Mouse (Mus musculus) cerebellum, postnatal 25 days (tissue): ENCODE measurements around the gene Cd160.

Experiments
- DNase-seq, 2 experiments: peaks; one replicate each; pipeline ENCODE4 v3.0.0; 2021; ENCODE audit warnings: mixed read lengths in 2 of 2

Gene Cd160

DNA sequence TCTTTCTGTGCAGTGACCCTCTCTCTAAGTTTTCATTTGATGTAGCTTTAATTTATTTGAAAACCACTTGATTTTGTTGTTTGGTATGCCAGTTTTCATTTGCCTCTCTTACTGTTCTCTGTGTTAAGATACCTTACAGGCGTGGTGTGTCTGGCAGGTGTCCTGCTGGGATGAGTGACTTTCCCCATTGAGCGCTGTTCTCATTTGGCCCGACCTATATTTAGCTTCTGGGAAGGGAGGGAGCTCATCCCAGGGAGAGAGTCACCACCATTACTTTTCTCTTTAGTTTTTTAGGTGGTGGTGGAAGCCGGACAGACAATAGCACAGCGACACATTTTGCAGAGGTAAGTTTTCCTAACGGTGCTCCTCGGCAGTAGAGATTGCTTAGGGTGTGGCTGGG is 71.5 kb downstream of the Cd160 start:
- DNase-seq = peak; percentile 50 to 65

DNA sequence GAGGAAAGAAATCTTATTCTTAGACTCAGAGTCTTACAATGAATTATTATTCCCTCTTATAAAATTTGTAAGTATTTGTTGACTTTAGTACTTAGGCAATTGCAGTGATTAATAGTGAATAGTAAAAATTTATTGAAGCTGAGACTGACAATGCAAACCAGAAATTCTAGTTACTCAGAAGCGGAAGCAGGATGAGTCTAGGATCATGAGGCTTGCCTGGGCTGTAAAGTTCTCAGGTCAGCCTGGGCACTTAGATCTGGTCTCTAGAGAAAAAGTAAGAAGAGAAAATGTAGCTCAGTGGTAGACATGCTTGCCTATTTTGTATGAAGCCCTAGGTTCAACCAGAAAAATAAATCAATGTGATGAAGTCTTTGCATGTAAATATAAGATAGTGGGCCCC is 73.2 kb downstream of the Cd160 start:
- no peak for DNase-seq
